Mouse (Mus musculus): Measurements from ENCODE around the gene Gpat2. TPM values are rescaled to one million over a fixed set of nuclear protein-coding genes. Genes with fewer than 3 reads are reported as not detected.

Gene Gpat2
- total RNA-seq (2014; fragmentation: Nextera tagmentation) (not detected in 2 replicates), total RNA-seq (2017) (not detected in 2 replicates), polyA plus RNA-seq (2012) (not detected in 2 replicates)

DNA sequence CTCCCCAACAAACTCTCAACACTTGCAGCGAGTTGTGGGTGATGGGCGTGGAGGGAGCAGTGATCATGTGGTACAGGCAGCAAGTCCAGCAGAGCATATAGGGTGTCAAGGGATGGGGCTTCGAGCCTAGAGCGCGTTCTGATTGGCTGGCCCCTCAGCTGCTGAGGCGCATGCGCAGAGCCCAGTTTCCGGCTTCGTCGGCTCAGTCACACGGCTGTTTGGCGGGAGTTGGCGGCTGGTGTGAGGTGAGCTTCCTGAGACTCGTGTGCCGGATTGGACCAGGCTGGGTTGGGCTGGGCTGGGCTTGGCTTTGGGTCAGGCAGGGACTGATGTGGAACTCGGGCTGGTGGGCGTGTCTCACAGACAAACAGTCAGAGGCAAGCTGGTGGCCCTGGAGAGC lies at the start of gene Gpat2:
Gene Gpat2, plus strand, starts transcription at position 223 of the 400 bp plus-strand sequence.
- Histone ChIP-seq H3K36me3 (replicated peaks) (no peaks in the 10 kb centered on the region), H3K4me3 (ENCODE audit: low read depth, low read length) (no peak within 1 kb of the TSS), H3K9me3 (replicated peaks) (no peaks in the 10 kb centered on the region), H3K27me3 (ENCODE audit: insufficient read depth, low read length) (peaks cover 26% of the 10 kb centered on the region), H3K4me1 (ENCODE audit: insufficient read depth, low read depth, low read length) (no peaks in the 10 kb centered on the region)
- TF ChIP-seq GATA2 (IDR thresholded peaks at IDR 0.05; ENCODE audit: borderline replicate concordance, low read depth, low read length) (no peak), CTCF (IDR thresholded peaks at IDR 0.05; ENCODE audit: low read depth, low read length) (no peak), GATA1 (IDR thresholded peaks at IDR 0.05; ENCODE audit: borderline replicate concordance, low read length) (no peak), TAL1 (conservative IDR thresholded peaks at IDR 0.05; ENCODE audit: low read depth, low read length) (no peak), POLR2AphosphoS5 (IDR thresholded peaks at IDR 0.05; ENCODE audit: insufficient replicate concordance, low read depth, low read length) (no peak)
- ATAC-seq (ENCODE audit: extremely low read depth, insufficient number of reproducible peaks, low FRiP score, poor library complexity, severe bottlenecking) (no peak), DNase-seq (ENCODE audit: low spot score) (no peak)

- peaks cover 27% of the 10 kb centered on the region for H3K27me3 ChIP-seq (ENCODE audit: insufficient read depth, low read length)
- peaks cover 8% of the 10 kb centered on the region for H3K4me1 ChIP-seq (ENCODE audit: insufficient read depth, low read depth, low read length)
- ATAC-seq (ENCODE audit: extremely low read depth, insufficient number of reproducible peaks, low FRiP score, poor library complexity, severe bottlenecking) (no peak), DNase-seq (ENCODE audit: low spot score) (peak; percentile 33)
- no peaks in the 10 kb centered on the region for H3K9me3 ChIP-seq (replicated peaks)
- H3K4me3 ChIP-seq (ENCODE audit: low read depth, low read length), result no peak overlapping the region
- TF ChIP-seq CTCF (IDR thresholded peaks at IDR 0.05; ENCODE audit: low read depth, low read length) (0 out of 2 replicates have a peak, but pooled peaks have one; percentile 10), POLR2AphosphoS5 (IDR thresholded peaks at IDR 0.05; ENCODE audit: insufficient replicate concordance, low read depth, low read length) (no peak), GATA1 (IDR thresholded peaks at IDR 0.05; ENCODE audit: borderline replicate concordance, low read length) (no peak)
- no peaks in the 10 kb centered on the region for H3K36me3 ChIP-seq (replicated peaks)
Observed at GRCm38 (mm10) chr2:127375759-127376341, 49.1 kb upstream of the Gpat2 start.

DNA sequence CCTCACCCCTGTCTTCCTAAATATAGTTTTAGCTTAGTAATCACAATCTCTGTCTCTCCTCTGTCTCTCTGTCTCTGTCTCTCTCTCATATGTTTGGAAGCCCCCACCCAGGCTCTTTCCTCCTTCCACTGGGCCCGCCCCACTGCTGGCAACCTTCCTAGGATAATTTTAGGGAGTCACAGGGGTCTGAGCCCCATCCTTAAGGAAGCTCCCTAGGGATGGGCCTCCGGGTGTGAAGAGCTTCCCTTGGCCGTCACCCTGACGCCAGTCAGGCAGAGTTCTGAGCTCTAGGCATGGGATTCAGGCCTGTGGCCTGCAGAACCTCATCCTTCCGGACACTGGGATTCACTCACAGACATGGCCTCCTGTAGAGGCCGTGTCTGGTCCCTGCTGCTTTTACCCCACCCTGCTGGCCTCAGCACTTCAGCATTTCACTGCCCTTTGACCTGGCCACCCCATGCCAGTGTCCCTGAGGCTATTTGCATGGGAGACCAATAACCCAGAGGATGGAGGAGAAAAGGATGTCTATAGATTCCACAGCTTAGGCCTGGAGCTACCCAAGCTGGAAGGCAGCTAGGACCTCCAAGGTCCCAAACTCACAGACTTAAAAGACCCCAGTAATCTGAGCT lies 48.5 kb upstream of the Gpat2 start:
- TF ChIP-seq GATA1 (IDR thresholded peaks at IDR 0.05; ENCODE audit: borderline replicate concordance, low read length) (no peak), GATA2 (IDR thresholded peaks at IDR 0.05; ENCODE audit: borderline replicate concordance, low read depth, low read length) (no peak), TAL1 (conservative IDR thresholded peaks at IDR 0.05; ENCODE audit: low read depth, low read length) (no peak), CTCF (IDR thresholded peaks at IDR 0.05; ENCODE audit: low read depth, low read length) (no peak)
- Histone ChIP-seq H3K4me1 (ENCODE audit: insufficient read depth, low read depth, low read length) (peaks cover 3% of the 10 kb centered on the region), H3K36me3 (replicated peaks) (no peaks in the 10 kb centered on the region), H3K9me3 (replicated peaks) (no peaks in the 10 kb centered on the region), H3K27me3 (ENCODE audit: insufficient read depth, low read length) (peaks cover 25% of the 10 kb centered on the region), H3K4me3 (ENCODE audit: low read depth, low read length) (no peak overlapping the region)
- ATAC-seq (ENCODE audit: extremely low read depth, insufficient number of reproducible peaks, low FRiP score, poor library complexity, severe bottlenecking) (no peak), DNase-seq (ENCODE audit: low spot score) (no peak)

DNA sequence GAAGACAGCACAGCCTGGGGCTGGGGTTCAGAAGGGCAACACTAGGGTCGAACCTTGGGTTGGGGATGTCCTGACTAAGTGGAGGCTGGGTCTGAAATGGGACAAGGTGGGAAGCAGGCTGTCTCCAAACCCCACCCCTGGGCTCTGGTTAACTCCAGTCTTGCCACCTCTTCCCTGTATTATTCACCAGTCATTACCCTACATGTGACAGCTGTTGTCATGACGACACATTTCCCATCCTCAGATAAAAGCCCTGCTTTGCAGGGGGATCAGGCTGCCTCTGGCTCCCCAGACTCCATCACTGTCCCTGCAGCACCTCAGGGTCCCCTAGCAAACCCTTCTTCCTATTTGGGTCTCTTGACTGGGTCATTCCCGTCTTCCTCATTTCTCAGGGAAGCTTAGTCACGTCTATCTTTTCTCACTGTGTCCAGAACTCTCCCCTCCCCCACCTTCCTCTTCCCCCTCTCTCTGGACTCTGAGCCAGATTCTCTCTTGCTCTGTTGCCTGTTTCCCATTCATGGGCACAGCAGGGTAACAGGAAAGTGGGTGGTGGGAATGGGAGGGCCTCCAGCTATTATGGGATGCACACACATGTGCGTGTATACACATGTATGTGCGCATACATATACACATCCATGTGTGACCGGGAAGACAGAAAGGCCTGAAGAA lies 46.9 kb upstream of the Gpat2 start:
- Histone ChIP-seq H3K9me3 (replicated peaks) (no peaks in the 10 kb centered on the region), H3K27me3 (ENCODE audit: insufficient read depth, low read length) (peaks cover 25% of the 10 kb centered on the region), H3K36me3 (replicated peaks) (no peaks in the 10 kb centered on the region), H3K4me1 (ENCODE audit: insufficient read depth, low read depth, low read length) (no peaks in the 10 kb centered on the region), H3K4me3 (ENCODE audit: low read depth, low read length) (no peak overlapping the region)
- no peak for ATAC-seq (ENCODE audit: extremely low read depth, insufficient number of reproducible peaks, low FRiP score, poor library complexity, severe bottlenecking)
- TF ChIP-seq CTCF (IDR thresholded peaks at IDR 0.05; ENCODE audit: low read depth, low read length) (no peak), POLR2AphosphoS5 (IDR thresholded peaks at IDR 0.05; ENCODE audit: insufficient replicate concordance, low read depth, low read length) (no peak), TAL1 (conservative IDR thresholded peaks at IDR 0.05; ENCODE audit: low read depth, low read length) (no peak), GATA2 (IDR thresholded peaks at IDR 0.05; ENCODE audit: borderline replicate concordance, low read depth, low read length) (no peak), GATA1 (IDR thresholded peaks at IDR 0.05; ENCODE audit: borderline replicate concordance, low read length) (no peak)
- DNase-seq (ENCODE audit: low spot score), result no peak

- no peaks in the 10 kb centered on the region for H3K4me1 ChIP-seq (ENCODE audit: insufficient read depth, low read depth, low read length)
- H3K9me3 ChIP-seq (replicated peaks), result no peaks in the 10 kb centered on the region
- DNase-seq (ENCODE audit: low spot score), result no peak
- ATAC-seq (ENCODE audit: extremely low read depth, insufficient number of reproducible peaks, low FRiP score, poor library complexity, severe bottlenecking), result no peak
- H3K36me3 ChIP-seq (replicated peaks), result no peaks in the 10 kb centered on the region
- no peak overlapping the region for H3K4me3 ChIP-seq (ENCODE audit: low read depth, low read length)
- peaks cover 25% of the 10 kb centered on the region for H3K27me3 ChIP-seq (ENCODE audit: insufficient read depth, low read length)
- TF ChIP-seq TAL1 (conservative IDR thresholded peaks at IDR 0.05; ENCODE audit: low read depth, low read length), result no peak
- TF ChIP-seq GATA2 (IDR thresholded peaks at IDR 0.05; ENCODE audit: borderline replicate concordance, low read depth, low read length), result no peak
- no peak for TF ChIP-seq CTCF (IDR thresholded peaks at IDR 0.05; ENCODE audit: low read depth, low read length)
- TF ChIP-seq POLR2AphosphoS5 (IDR thresholded peaks at IDR 0.05; ENCODE audit: insufficient replicate concordance, low read depth, low read length), result no peak
- no peak for TF ChIP-seq GATA1 (IDR thresholded peaks at IDR 0.05; ENCODE audit: borderline replicate concordance, low read length)
Observed at GRCm38 (mm10) chr2:127378611-127378990, 46.4 kb upstream of the Gpat2 start.

DNA sequence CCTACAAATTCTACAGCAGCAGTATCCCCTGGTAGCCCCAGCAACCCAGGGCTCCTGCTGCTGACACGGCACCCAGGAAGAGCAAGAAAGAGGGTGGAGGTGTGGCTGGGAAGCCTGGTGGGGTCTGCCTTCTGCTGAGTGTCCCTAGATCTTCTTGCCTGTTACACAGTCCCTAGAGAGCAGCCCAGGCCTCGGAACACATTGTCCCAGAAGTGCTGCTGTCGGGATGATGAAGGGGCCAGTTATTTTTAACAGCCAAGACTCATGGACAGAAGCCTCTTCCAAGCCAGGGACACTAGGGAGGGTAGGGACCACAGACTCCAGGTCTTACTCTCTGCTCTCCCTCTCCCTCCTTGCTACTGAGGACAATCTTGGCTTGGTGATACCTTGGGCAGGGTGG lies 45.7 kb upstream of the Gpat2 start:
- Histone ChIP-seq H3K27me3 (ENCODE audit: insufficient read depth, low read length) (peaks cover 28% of the 10 kb centered on the region), H3K4me3 (ENCODE audit: low read depth, low read length) (no peak overlapping the region), H3K9me3 (replicated peaks) (no peaks in the 10 kb centered on the region), H3K36me3 (replicated peaks) (no peaks in the 10 kb centered on the region), H3K4me1 (ENCODE audit: insufficient read depth, low read depth, low read length) (no peaks in the 10 kb centered on the region)
- DNase-seq (ENCODE audit: low spot score) (no peak), ATAC-seq (ENCODE audit: extremely low read depth, insufficient number of reproducible peaks, low FRiP score, poor library complexity, severe bottlenecking) (no peak)
- TF ChIP-seq GATA2 (IDR thresholded peaks at IDR 0.05; ENCODE audit: borderline replicate concordance, low read depth, low read length) (no peak), TAL1 (conservative IDR thresholded peaks at IDR 0.05; ENCODE audit: low read depth, low read length) (no peak), POLR2AphosphoS5 (IDR thresholded peaks at IDR 0.05; ENCODE audit: insufficient replicate concordance, low read depth, low read length) (no peak), GATA1 (IDR thresholded peaks at IDR 0.05; ENCODE audit: borderline replicate concordance, low read length) (no peak), CTCF (IDR thresholded peaks at IDR 0.05; ENCODE audit: low read depth, low read length) (no peak)

Measured in G1E (cell line).